Mouse (Mus musculus): Measurements from ENCODE around the gene Acsl1. TPM values are rescaled to one million over a fixed set of nuclear protein-coding genes. Genes with fewer than 3 reads are reported as not detected.

Gene Acsl1
- polyA plus RNA-seq, 1 experiment: 45.2 TPM

- peaks cover 2% of the 10 kb centered on the region; the same call in 1 of the 2 replicates for H3K4me1 ChIP-seq (ENCODE audit: control insufficient read depth, insufficient read depth, low read length)
- TF ChIP-seq CTCF (IDR thresholded peaks at IDR 0.05; ENCODE audit: control insufficient read depth, insufficient read depth, low read length): no peak
- TF ChIP-seq POLR2A (IDR thresholded peaks at IDR 0.05; ENCODE audit: borderline replicate concordance, control insufficient read depth, low read depth, low read length): no peak
- H3K27ac ChIP-seq (ENCODE audit: control insufficient read depth, insufficient read depth, low read depth, low read length, poor library complexity): no peak overlapping the region
- 93% methylated on average over 12 of the region's 12 CpGs for WGBS
- no peak overlapping the region for H3K4me3 ChIP-seq (replicated peaks; ENCODE audit: control insufficient read depth, low read depth, low read length)
Observed at GRCm38 (mm10) chr8:46503072-46503695, 32.3 kb downstream of the Acsl1 start.

DNA sequence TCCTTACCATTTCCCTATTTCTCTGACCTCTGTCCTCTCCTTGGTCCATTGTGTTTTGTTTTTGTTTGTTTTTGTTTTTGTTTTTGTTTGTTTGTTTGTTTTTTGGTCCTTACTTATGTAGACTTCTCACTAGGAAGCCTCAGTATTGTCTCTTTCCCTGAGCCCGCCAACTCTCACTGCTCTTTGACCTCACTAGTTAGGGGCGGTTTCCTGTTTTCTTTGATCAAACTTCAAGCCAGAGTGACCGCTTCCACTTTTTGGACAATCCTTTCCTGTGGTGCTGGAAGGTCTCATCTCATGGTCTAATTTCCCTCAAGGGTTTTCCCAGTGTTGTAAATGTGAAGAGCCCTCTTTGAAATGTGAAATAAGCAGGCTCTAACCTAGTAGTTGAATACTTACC, 33.4 kb downstream of the Acsl1 start:
- WGBS: 77% methylated on average over 3 of the region's 3 CpGs

DNA sequence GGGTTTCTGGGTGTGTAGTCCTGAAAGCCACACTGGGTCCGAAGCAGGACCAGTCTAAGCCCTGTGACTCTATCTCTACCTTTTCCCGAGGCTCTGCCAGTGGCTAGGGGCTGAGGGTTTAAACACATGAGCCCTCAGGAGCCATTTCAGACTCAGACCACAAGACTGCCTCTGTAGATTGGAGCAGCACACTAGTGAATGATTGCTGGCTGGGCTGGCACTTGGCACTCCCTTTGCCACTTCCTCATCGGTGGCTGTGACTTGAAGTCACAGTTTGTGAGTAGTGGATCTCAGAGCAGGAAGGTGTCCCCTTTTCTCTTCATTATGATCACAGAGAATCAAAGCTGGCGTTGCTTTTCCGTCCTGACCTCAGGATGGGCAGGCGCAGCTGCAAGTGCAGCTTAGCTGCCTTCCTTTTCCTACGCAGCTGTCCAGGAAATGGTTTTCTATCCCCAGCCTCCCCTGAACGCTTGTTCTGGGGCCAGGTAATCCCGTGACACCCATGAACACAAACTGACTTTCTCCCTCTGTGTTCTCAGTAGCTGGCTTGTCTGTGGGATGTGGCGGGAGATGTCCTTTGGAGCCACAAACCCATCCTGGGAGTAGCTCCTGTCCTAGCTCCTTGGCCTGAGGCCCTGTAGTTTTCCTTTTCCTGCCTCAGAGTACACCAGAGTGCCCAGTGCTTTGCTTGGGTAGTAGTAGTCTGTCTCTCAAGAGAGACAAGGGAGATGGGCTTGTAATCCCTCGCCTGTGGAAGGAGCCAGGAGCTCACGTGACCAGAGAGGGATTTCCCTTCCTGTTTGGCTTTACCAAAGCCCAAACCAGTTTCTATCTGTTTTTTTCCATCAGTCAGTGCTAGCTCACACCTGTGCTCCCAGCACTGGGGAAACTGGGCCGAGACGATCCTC, 37.9 kb downstream of the Acsl1 start:
- Histone ChIP-seq H3K4me1 (ENCODE audit: control insufficient read depth, insufficient read depth, low read length) (peaks cover 4% of the 10 kb centered on the region; the same call in 1 of the 2 replicates), H3K4me3 (replicated peaks; ENCODE audit: control insufficient read depth, low read depth, low read length) (no peak overlapping the region), H3K27ac (ENCODE audit: control insufficient read depth, insufficient read depth, low read depth, low read length, poor library complexity) (peak overlapping the region; percentile 56)
- TF ChIP-seq POLR2A (IDR thresholded peaks at IDR 0.05; ENCODE audit: borderline replicate concordance, control insufficient read depth, low read depth, low read length) (no peak), CTCF (IDR thresholded peaks at IDR 0.05; ENCODE audit: control insufficient read depth, insufficient read depth, low read length) (no peak)
- 38% methylated on average over 14 of the region's 14 CpGs for WGBS

More for the DNA sequence above, 33.4 kb downstream of the Acsl1 start:
- peaks cover 2% of the 10 kb centered on the region; the same call in 1 of the 2 replicates for H3K4me1 ChIP-seq (ENCODE audit: control insufficient read depth, insufficient read depth, low read length)
- TF ChIP-seq POLR2A (IDR thresholded peaks at IDR 0.05; ENCODE audit: borderline replicate concordance, control insufficient read depth, low read depth, low read length) (no peak), CTCF (IDR thresholded peaks at IDR 0.05; ENCODE audit: control insufficient read depth, insufficient read depth, low read length) (no peak)
- H3K27ac ChIP-seq (ENCODE audit: control insufficient read depth, insufficient read depth, low read depth, low read length, poor library complexity): no peak overlapping the region
- H3K4me3 ChIP-seq (replicated peaks; ENCODE audit: control insufficient read depth, low read depth, low read length): no peak overlapping the region

DNA sequence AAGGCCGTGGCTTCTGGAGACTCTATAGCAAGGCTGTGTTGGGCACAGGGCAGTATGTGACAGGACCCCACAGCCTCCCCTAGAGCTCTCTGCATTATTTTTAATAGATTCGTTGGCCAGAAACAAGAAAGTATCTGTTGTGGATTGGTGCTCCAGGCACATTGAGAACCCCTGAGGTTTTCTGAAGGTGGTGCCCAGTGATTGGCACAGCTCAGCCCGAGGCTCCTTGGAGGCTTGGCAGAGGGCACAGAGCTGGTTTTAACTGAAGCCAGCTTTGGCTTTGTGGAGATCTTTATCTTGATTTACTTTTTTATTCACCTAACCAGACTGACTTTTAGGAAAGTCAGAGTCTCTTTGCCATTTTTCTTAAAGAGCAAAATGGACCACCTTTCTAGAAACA, 38.6 kb downstream of the Acsl1 start:
- H3K4me3 ChIP-seq (replicated peaks; ENCODE audit: control insufficient read depth, low read depth, low read length): no peak overlapping the region
- WGBS: 62% methylated on average over 3 of the region's 3 CpGs
- TF ChIP-seq CTCF (IDR thresholded peaks at IDR 0.05; ENCODE audit: control insufficient read depth, insufficient read depth, low read length) (no peak), POLR2A (IDR thresholded peaks at IDR 0.05; ENCODE audit: borderline replicate concordance, control insufficient read depth, low read depth, low read length) (no peak)
- peaks cover 2% of the 10 kb centered on the region; the same call in 1 of the 2 replicates for H3K4me1 ChIP-seq (ENCODE audit: control insufficient read depth, insufficient read depth, low read length)
- no peak overlapping the region for H3K27ac ChIP-seq (ENCODE audit: control insufficient read depth, insufficient read depth, low read depth, low read length, poor library complexity)

DNA sequence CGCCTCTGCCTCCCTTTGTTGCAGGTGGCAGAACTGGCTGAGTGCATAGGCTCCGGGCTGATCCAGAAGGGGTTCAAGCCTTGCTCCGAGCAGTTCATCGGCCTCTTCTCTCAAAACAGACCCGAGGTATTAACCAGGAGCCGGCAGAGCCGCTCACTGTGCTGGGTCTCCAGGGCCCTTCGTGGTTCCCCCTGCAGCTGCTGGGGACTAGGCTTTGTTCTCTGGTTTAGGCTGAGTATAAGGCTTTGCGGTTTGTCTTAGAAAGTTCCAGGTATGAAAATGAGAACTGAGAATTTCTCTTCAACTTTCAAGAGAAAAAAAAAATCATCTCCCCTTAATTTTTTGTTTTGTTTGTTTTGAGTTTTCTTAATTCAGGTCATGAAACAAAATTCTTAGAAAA, 40.5 kb downstream of the Acsl1 start:
- Histone ChIP-seq H3K4me3 (replicated peaks; ENCODE audit: control insufficient read depth, low read depth, low read length) (no peak overlapping the region), H3K4me1 (ENCODE audit: control insufficient read depth, insufficient read depth, low read length) (peaks cover 2% of the 10 kb centered on the region; the same call in 1 of the 2 replicates), H3K27ac (ENCODE audit: control insufficient read depth, insufficient read depth, low read depth, low read length, poor library complexity) (peak overlapping the region; percentile 56)
- no peak for TF ChIP-seq CTCF (IDR thresholded peaks at IDR 0.05; ENCODE audit: control insufficient read depth, insufficient read depth, low read length)
- no peak for TF ChIP-seq POLR2A (IDR thresholded peaks at IDR 0.05; ENCODE audit: borderline replicate concordance, control insufficient read depth, low read depth, low read length)
- WGBS: 83% methylated on average over 9 of the region's 9 CpGs

- 39% methylated on average over 8 of the region's 8 CpGs for WGBS
- peaks cover 2% of the 10 kb centered on the region; the same call in 1 of the 2 replicates for H3K4me1 ChIP-seq (ENCODE audit: control insufficient read depth, insufficient read depth, low read length)
- no peak overlapping the region for H3K27ac ChIP-seq (ENCODE audit: control insufficient read depth, insufficient read depth, low read depth, low read length, poor library complexity)
- no peak overlapping the region for H3K4me3 ChIP-seq (replicated peaks; ENCODE audit: control insufficient read depth, low read depth, low read length)
- TF ChIP-seq POLR2A (IDR thresholded peaks at IDR 0.05; ENCODE audit: borderline replicate concordance, control insufficient read depth, low read depth, low read length) (no peak), CTCF (IDR thresholded peaks at IDR 0.05; ENCODE audit: control insufficient read depth, insufficient read depth, low read length) (no peak)
Observed at GRCm38 (mm10) chr8:46512538-46512937, 41.7 kb downstream of the Acsl1 start.

DNA sequence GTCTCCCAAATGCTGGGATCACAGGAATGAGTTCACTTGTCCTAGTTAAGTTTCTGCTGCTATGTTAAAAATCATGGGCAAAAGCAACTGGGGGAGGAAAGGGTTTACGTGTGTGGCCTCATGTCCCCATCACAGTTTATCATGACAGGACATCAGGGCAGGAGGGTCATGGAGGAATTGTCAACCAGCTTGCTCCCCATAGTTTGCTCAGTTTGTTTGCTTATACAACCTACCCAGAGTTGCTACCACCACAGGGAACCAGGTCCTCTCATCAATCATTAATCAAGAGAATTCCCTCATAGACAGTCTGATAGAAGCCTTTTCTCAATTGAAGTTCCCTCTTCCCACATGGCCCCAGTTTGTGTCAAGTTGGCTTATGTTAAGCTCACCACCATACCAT, 43.2 kb downstream of the Acsl1 start:
- no peak overlapping the region for H3K4me3 ChIP-seq (replicated peaks; ENCODE audit: control insufficient read depth, low read depth, low read length)
- no peak overlapping the region for H3K27ac ChIP-seq (ENCODE audit: control insufficient read depth, insufficient read depth, low read depth, low read length, poor library complexity)
- peaks cover 2% of the 10 kb centered on the region; the same call in 1 of the 2 replicates for H3K4me1 ChIP-seq (ENCODE audit: control insufficient read depth, insufficient read depth, low read length)
- 89% methylated on average over 1 of the region's 1 CpGs for WGBS
- TF ChIP-seq POLR2A (IDR thresholded peaks at IDR 0.05; ENCODE audit: borderline replicate concordance, control insufficient read depth, low read depth, low read length) (no peak), CTCF (IDR thresholded peaks at IDR 0.05; ENCODE audit: control insufficient read depth, insufficient read depth, low read length) (no peak)

GRCm38 (mm10) chr8:46520667-46521066, 49.8 kb downstream of the Acsl1 start:
- TF ChIP-seq CTCF (IDR thresholded peaks at IDR 0.05; ENCODE audit: control insufficient read depth, insufficient read depth, low read length) (no peak), POLR2A (IDR thresholded peaks at IDR 0.05; ENCODE audit: borderline replicate concordance, control insufficient read depth, low read depth, low read length) (no peak)
- 50% methylated on average over 6 of the region's 6 CpGs for WGBS
- Histone ChIP-seq H3K4me3 (replicated peaks; ENCODE audit: control insufficient read depth, low read depth, low read length) (no peak overlapping the region), H3K27ac (ENCODE audit: control insufficient read depth, insufficient read depth, low read depth, low read length, poor library complexity) (peak overlapping the region; percentile 62), H3K4me1 (ENCODE audit: control insufficient read depth, insufficient read depth, low read length) (no peaks in the 10 kb centered on the region; the same call in 1 of the 2 replicates)

Data from bone marrow, adult 2 months (tissue).